Mouse (Mus musculus) heart, embryonic 11.5 days (tissue): Measurements from ENCODE around the gene Mnat1. TPM values are rescaled to one million over a fixed set of nuclear protein-coding genes. Genes with fewer than 3 reads are reported as not detected.
A peak's percentile ranks its signal among the peaks of the same experiment; 100 is the strongest.
"Not testable (repeated sequence)": the region's sequence is repeated elsewhere in the genome, so short reads cannot be mapped to it uniquely, and the experiment has no call there.

Experiments
- ATAC-seq: fragments of 200-750 bp; cut with Nextera tagmentation; replicated peaks from 2 replicates; pipeline ENCODE4 v1.8.0; 2017; ENCODE audit warnings: moderate library complexity; ENCODE audit not compliant: insufficient number of reproducible peaks, low FRiP score, low TSS enrichment
- H3K27ac ChIP-seq: fragments of 300-500 bp; sonication (generic); 2 replicates; pipeline ENCODE4 v1.5.1; 2014; ENCODE audit warnings: mild to moderate bottlenecking, low read depth, low read length
- H3K27me3 ChIP-seq: fragments of 300-500 bp; sonication (generic); 2 replicates; pipeline ENCODE4 v1.6.1; 2014; ENCODE audit warnings: mild to moderate bottlenecking, low read length, mixed read lengths; ENCODE audit not compliant: control insufficient read depth, insufficient read depth
- H3K36me3 ChIP-seq: fragments of 300-500 bp; sonication (generic); 2 replicates; pipeline ENCODE4 v1.6.1; 2014; ENCODE audit warnings: mild to moderate bottlenecking, low read length, moderate library complexity, mixed read lengths; ENCODE audit not compliant: control insufficient read depth, insufficient read depth
- H3K4me1 ChIP-seq: fragments of 300-500 bp; sonication (generic); 2 replicates; pipeline ENCODE4 v1.6.1; 2014; ENCODE audit warnings: low read length; ENCODE audit not compliant: control insufficient read depth, insufficient read depth
- H3K4me2 ChIP-seq: fragments of 300-500 bp; sonication (generic); 2 replicates; pipeline ENCODE4 v1.6.1; 2014; ENCODE audit warnings: mild to moderate bottlenecking, moderate library complexity
- H3K4me3 ChIP-seq: fragments of 300-500 bp; sonication (generic); 2 replicates; pipeline ENCODE4 v1.5.1; 2014; ENCODE audit warnings: low read depth, low read length
- H3K9ac ChIP-seq: fragments of 300-500 bp; sonication (generic); 2 replicates; pipeline ENCODE4 v1.6.1; 2014; ENCODE audit warnings: mild to moderate bottlenecking, low read depth, low read length, moderate library complexity
- H3K9me3 ChIP-seq: fragments of 300-500 bp; sonication (generic); replicated peaks from 2 replicates; pipeline ENCODE4 v1.6.1; 2016; ENCODE audit warnings: low read length; ENCODE audit not compliant: control insufficient read depth
- WGBS: fragments of 180-500 bp; shearing (Covaris S2); extraction: QIAGEN DNeasy Blood & Tissue Kit; methylation state at CpG from one replicate; pipeline ENCODE4 v1.1.7; 2014; ENCODE audit not compliant: insufficient replicate concordance; 5-methylcytosine and 5-hydroxymethylcytosine counted together
- polyA plus RNA-seq: library from polyadenylated mRNA; unstranded; fragments of >200 nt; fragmentation: Nextera tagmentation; extraction: Ambion mirVana; gene quantifications from 2 replicates; pipeline ENCODE4 v1.2.1, GENCODE M21; 2014

The Mnat1 gene
- polyA plus RNA-seq, 1 experiment from 2014 or later: 32.6 TPM

DNA sequence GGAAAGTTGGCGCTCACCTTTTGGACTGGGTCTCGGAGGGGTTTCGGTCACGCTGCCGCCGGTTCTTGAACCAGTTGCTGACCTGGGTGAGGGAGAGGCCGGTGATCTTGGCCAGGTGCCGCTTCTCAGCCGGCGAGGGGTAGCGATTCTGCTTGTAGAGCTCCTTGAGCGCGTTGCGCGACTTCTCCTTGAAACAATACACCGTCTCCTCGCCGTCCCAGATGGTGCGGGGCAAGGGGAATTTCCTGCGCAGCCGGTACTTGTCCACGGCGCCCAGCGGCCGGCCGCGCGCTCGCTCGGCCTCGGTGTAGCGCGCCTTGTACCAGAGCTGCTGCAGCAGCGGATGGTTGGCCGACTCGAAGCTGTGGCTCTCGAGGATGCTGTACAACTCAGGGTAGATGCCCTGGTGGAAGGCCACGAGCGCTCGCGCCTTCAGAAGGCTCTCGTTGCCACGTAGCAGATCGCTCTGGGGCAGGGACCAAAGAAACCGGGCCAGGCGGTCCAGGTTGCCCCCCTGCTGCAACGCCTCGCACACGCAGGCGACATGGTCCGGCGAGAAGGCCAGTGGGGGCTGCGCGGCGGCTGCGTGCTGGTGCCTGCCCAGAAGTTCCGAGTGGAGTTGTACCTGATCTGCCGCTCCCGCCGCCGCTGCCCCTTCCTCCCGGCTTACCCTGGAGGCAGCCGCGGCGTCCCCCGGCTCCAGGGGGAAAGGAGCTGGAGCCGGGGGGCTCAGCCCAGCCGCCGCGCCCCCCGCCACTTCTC lies 11.0 kb upstream of the Mnat1 start:
- WGBS: 0% methylated on average over 65 of the region's 71 CpGs
- Histone ChIP-seq H3K36me3 (no peaks in the 10 kb centered on the region), H3K4me2 (peak overlapping the region; percentile 99), H3K27ac (peak overlapping the region; percentile 77), H3K27me3 (no peaks in the 10 kb centered on the region), H3K4me1 (peaks cover 6% of the 10 kb centered on the region; the same call in 1 of the 2 replicates), H3K9ac (peak overlapping the region; percentile 86), H3K4me3 (peak overlapping the region; percentile 86), H3K9me3 (no peaks in the 10 kb centered on the region)
- 0 out of 2 replicates have a peak, but pooled peaks have one; percentile 23 for ATAC-seq

DNA sequence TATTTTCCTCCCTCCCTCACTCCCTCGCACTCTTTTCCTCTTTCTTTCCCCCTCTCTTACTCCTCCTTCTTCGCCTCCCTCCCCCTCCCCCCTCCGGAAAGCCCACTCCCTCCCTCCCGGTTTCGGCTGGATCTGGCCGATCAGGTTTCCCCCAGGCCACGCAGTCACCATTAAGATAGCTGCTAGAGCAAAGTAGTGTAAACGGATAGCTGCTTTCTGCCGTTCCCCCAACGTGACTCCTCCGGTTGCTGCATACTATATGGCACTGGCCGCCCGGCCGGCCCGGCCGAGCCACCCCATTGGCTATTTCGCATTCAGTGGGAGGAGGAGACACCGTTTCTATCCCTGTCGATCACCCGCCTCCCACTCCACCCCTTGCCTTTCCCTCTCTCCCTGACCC lies 10.3 kb upstream of the Mnat1 start, which contains the start of gene Six4:
Six4 (minus strand) TSS at position 261 of the 400 bp plus-strand sequence.
- under 1% methylated on average over 20 of the region's 20 CpGs for WGBS
- peak within 1 kb of the TSS; percentile 99 for H3K4me2 ChIP-seq

DNA sequence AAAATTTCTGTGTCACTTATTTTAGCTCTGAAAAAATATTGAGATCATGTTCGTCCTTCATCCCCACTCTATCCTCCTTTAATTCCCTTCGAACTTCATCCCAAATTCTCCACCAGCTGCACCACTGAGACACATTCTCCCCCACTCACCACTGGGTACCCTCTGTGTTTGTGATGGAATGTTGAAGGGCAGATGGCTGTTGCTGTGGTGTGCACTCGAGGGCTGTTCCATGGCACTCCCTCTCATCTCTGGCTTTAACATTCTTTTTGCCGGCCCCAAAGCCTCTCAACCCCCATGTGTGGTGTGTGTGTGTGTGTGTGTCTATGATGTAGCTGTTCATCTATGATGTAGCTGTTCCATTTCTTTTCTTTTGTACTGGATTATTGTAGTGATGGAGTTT lies 1.7 kb downstream of the Mnat1 start:
- H3K9me3 ChIP-seq: no peaks in the 10 kb centered on the region
- no peaks in the 10 kb centered on the region for H3K27me3 ChIP-seq
- no peak overlapping the region for H3K4me3 ChIP-seq
- ATAC-seq: no peak
- peak overlapping the region; percentile 71; the same call in 1 of the 2 replicates for H3K4me2 ChIP-seq
- H3K9ac ChIP-seq: no peak overlapping the region
- 59% methylated on average over 4 of the region's 4 CpGs for WGBS
- peaks cover 7% of the 10 kb centered on the region for H3K4me1 ChIP-seq
- H3K27ac ChIP-seq: no peak overlapping the region
- no peaks in the 10 kb centered on the region for H3K36me3 ChIP-seq

More for the DNA sequence above, 10.3 kb upstream of the Mnat1 start, which contains the start of gene Six4:
- ATAC-seq: peak; percentile 89
- peaks cover 6% of the 10 kb centered on the region; the same call in 1 of the 2 replicates for H3K4me1 ChIP-seq
- H3K36me3 ChIP-seq: no peaks in the 10 kb centered on the region
- no peaks in the 10 kb centered on the region for H3K27me3 ChIP-seq
- no peaks in the 10 kb centered on the region for H3K9me3 ChIP-seq
- peak within 1 kb of the TSS; percentile 86 for H3K9ac ChIP-seq
- peak within 1 kb of the TSS; percentile 77 for H3K27ac ChIP-seq
- H3K4me3 ChIP-seq: peak within 1 kb of the TSS; percentile 86

DNA sequence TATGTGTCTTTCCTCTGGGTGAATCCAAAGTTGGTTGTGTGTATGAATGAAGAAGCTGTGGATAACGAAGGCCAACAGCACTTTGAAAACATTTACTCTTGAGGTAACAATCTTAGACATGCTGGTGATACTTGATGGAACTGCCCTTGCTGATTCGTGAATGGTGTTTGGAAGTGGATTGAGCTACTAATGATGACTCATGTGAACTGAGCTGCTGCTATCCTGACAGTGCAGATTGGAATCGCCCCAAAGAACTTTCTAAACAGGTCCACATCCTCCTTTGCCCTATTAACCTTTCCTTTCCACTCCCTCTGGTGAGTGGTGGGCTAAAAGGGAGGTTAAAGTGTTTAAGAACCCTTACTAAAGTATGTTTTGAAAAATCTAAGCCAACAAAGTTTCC lies 17.2 kb downstream of the Mnat1 start:
- WGBS: 83% methylated on average over 3 of the region's 3 CpGs
- Histone ChIP-seq H3K36me3 (no peaks in the 10 kb centered on the region), H3K4me2 (no peak overlapping the region), H3K27ac (no peak overlapping the region), H3K27me3 (no peaks in the 10 kb centered on the region), H3K4me1 (no peaks in the 10 kb centered on the region), H3K4me3 (no peak overlapping the region), H3K9me3 (no peaks in the 10 kb centered on the region), H3K9ac (no peak overlapping the region)
- no peak for ATAC-seq

DNA sequence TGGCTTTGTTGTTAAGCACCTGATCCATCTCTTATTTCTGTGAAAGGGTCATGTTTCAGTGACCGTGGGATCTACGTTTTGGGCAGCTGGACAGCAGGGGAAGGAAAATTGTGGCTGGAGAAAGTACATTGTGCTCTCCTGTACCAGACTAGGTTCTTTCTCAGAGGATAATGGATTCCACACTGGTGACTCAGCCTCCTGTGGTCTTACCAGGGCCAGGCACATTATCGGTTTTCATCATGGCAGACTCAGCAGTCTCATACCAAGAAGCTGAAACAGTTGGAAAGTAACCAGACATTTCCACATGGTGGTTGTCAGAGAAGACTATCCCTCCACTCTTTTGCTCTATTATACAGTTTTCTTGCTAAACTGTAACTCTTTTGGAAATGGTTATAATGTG lies 23.7 kb downstream of the Mnat1 start:
- no peak overlapping the region for H3K27ac ChIP-seq
- no peak for ATAC-seq

DNA sequence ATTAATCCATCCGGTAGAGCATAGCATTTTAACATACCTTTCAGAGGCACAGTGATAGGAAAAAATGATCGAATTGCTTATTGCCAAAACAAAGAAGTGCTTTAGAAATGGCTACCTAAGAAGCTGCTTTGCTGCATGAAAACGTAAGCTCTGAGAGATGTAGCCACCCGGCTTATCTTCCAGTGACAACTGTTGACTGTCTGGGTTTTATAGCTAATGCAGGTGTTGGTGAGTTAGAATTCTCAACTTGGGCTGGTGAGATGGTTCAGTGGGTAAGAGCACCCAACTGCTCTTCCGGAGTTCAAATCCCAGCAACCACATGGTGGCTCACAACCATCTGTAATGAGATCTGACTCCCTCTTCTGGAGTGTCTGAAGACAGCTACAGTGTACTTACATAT lies 27.5 kb downstream of the Mnat1 start:
- 81% methylated on average over 5 of the region's 5 CpGs for WGBS

More for the DNA sequence above, 23.7 kb downstream of the Mnat1 start:
- Histone ChIP-seq H3K4me3 (no peak overlapping the region), H3K9ac (no peak overlapping the region), H3K27me3 (no peaks in the 10 kb centered on the region), H3K4me1 (no peaks in the 10 kb centered on the region), H3K36me3 (no peaks in the 10 kb centered on the region), H3K4me2 (no peak overlapping the region), H3K9me3 (no peaks in the 10 kb centered on the region)
- 47% methylated on average over 3 of the region's 3 CpGs for WGBS

DNA sequence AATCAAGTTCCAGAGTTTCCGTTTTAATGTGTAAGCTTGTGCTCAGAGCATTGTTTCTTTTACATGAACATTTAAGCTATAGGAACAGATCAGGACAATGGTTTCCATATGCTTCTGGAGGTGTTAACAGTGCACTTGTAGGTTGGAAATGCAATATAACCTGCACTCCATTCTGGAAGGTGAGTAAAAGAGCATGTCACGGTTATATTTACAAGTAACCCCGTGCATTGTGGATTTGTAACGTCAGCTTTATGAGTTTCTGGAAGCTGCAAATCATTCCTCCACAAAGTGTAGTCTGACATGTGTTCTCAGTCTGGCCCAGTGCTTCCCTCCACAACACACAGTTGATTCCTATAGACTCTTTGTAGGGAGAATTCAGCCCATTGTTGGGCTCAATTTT lies 30.6 kb downstream of the Mnat1 start:
- 91% methylated on average over 4 of the region's 4 CpGs for WGBS
- no peak overlapping the region for H3K4me2 ChIP-seq
- no peak overlapping the region for H3K9ac ChIP-seq
- H3K27ac ChIP-seq: no peak overlapping the region
- no peak for ATAC-seq
- no peaks in the 10 kb centered on the region for H3K4me1 ChIP-seq
- H3K36me3 ChIP-seq: no peaks in the 10 kb centered on the region
- H3K9me3 ChIP-seq: no peaks in the 10 kb centered on the region
- no peaks in the 10 kb centered on the region for H3K27me3 ChIP-seq
- no peak overlapping the region for H3K4me3 ChIP-seq

More for the DNA sequence above, 27.5 kb downstream of the Mnat1 start:
- not testable (repeated sequence) for H3K9me3 ChIP-seq, H3K4me3 ChIP-seq, H3K4me2 ChIP-seq, ATAC-seq, H3K27ac ChIP-seq, H3K4me1 ChIP-seq, H3K27me3 ChIP-seq, H3K36me3 ChIP-seq, H3K9ac ChIP-seq

DNA sequence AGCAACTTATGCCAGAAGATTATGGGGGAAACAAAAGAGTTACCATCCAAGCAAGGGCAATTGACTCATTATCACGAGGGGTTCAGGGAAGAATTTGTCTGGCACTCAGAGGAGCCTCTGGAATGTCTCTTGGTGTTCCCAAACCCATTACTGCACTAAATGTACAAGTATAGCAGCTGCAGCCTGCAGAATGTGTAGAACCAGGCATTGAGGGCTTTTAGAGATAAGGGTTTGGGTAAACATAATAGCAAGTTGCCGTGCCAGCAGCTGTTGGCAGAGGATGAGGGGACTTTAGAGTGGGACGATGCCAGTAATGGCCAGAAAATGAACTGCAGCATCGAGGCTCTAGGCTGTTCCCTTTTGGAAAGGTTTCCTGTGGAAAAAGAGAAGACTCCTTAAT lies 36.8 kb downstream of the Mnat1 start:
- no peak overlapping the region for H3K4me2 ChIP-seq
- no peak overlapping the region for H3K27ac ChIP-seq
- H3K4me3 ChIP-seq: no peak overlapping the region
- no peak for ATAC-seq
- peaks cover 7% of the 10 kb centered on the region for H3K4me1 ChIP-seq
- no peaks in the 10 kb centered on the region for H3K27me3 ChIP-seq
- no peaks in the 10 kb centered on the region for H3K36me3 ChIP-seq
- peaks cover under 1% of the 10 kb centered on the region; the same call in 1 of the 2 replicates for H3K9me3 ChIP-seq
- no peak overlapping the region for H3K9ac ChIP-seq
- 43% methylated on average over 4 of the region's 4 CpGs for WGBS
